In genomic region chr14:47188475-47188847, GRCm38 (mm10) we compare ENCODE assay signal across 8 mouse cellular contexts. TPM values are rescaled to one million over a fixed set of nuclear protein-coding genes. Genes with fewer than 3 reads are reported as not detected.
A peak's percentile ranks its signal among the peaks of the same experiment; 100 is the strongest.
DNase-seq lines count a peak whose midpoint lies in the region; ATAC-seq and TF ChIP-seq lines count a peak whose summit lies in the region.

No protein-coding gene starts in this region.

- H3K4me3 ChIP-seq in heart, embryonic 12.5 days = peak overlapping the region; percentile 60
- H3K4me3 ChIP-seq in G1E (ENCODE audit: low read depth, low read length) = peak overlapping the region; percentile 75
- peak overlapping the region; percentile 76 for H3K4me3 ChIP-seq in heart, postnatal 0 days (ENCODE audit: low read depth, low read length)

- 3% methylated on average over 16 of the region's 16 CpGs for WGBS in heart, embryonic 12.5 days
- under 1% methylated on average over 16 of the region's 16 CpGs for WGBS in heart, postnatal 0 days

- no peak for TF ChIP-seq CTCF in G1E (IDR thresholded peaks at IDR 0.05; ENCODE audit: low read depth, low read length)
- TF ChIP-seq CTCF in heart, postnatal 0 days (IDR thresholded peaks at IDR 0.05; ENCODE audit: low read depth) = no peak

- H3K27ac ChIP-seq in heart, embryonic 12.5 days (ENCODE audit: poor library complexity, severe bottlenecking) = no peak overlapping the region
- peak overlapping the region; percentile 81 for H3K27ac ChIP-seq in heart, postnatal 0 days (ENCODE audit: low read depth)

- peak overlapping the region; percentile 72 for H3K9ac ChIP-seq in heart, embryonic 12.5 days
- peak overlapping the region; percentile 69 for H3K9ac ChIP-seq in heart, postnatal 0 days (replicated peaks; ENCODE audit: low read depth, low read length)

- peak overlapping the region; percentile 96 for H3K4me2 ChIP-seq in heart, embryonic 12.5 days
- peak overlapping the region; percentile 93 for H3K4me2 ChIP-seq in heart, postnatal 0 days (ENCODE audit: low read depth, low read length)

- 0 out of 2 replicates have a peak, but pooled peaks have one; percentile 7 for ATAC-seq in heart, embryonic 12.5 days (ENCODE audit: insufficient number of reproducible peaks, low FRiP score)
- no peak for ATAC-seq in G1E (ENCODE audit: extremely low read depth, insufficient number of reproducible peaks, low FRiP score, poor library complexity, severe bottlenecking)
- no peak for ATAC-seq in heart, postnatal 0 days (ENCODE audit: insufficient read depth, low read depth)
- peak; percentile 12 for ATAC-seq in megakaryocyte-erythroid progenitor cell, adult 5-6 weeks (replicated peaks; ENCODE audit: low FRiP score, low TSS enrichment, poor library complexity, severe bottlenecking)

- H3K36me3 ChIP-seq in heart, embryonic 12.5 days = no peaks in the 10 kb centered on the region
- H3K36me3 ChIP-seq in G1E (replicated peaks) = no peaks in the 10 kb centered on the region
- no peaks in the 10 kb centered on the region for H3K36me3 ChIP-seq in heart, postnatal 0 days (replicated peaks; ENCODE audit: control insufficient read depth, insufficient read depth, low read length)

- intact Hi-C loops in heart, postnatal 14 days (cut with DNase I) = loop anchor here (5.0 kb wide), 3 partner anchors 96 to 306 kb away; partner anchors contain the start of gene Samd4

- no peaks in the 10 kb centered on the region for H3K27me3 ChIP-seq in heart, embryonic 12.5 days (replicated peaks)
- peaks cover 24% of the 10 kb centered on the region for H3K27me3 ChIP-seq in G1E (ENCODE audit: insufficient read depth, low read length)
- no peaks in the 10 kb centered on the region for H3K27me3 ChIP-seq in heart, postnatal 0 days (ENCODE audit: control insufficient read depth, insufficient read depth, low read length)

- TF ChIP-seq EP300 in heart, postnatal 0 days (IDR thresholded peaks at IDR 0.05; ENCODE audit: low read depth) = no peak

- peaks cover 7% of the 10 kb centered on the region for H3K4me1 ChIP-seq in heart, embryonic 12.5 days (replicated peaks)
- H3K4me1 ChIP-seq in G1E (ENCODE audit: insufficient read depth, low read depth, low read length) = peaks cover 13% of the 10 kb centered on the region
- H3K4me1 ChIP-seq in heart, postnatal 0 days (ENCODE audit: control insufficient read depth, insufficient read depth) = peaks cover 12% of the 10 kb centered on the region; the same call in 1 of the 2 replicates

- no peaks in the 10 kb centered on the region for H3K9me3 ChIP-seq in heart, embryonic 12.5 days (replicated peaks)
- no peaks in the 10 kb centered on the region for H3K9me3 ChIP-seq in G1E (replicated peaks)
- H3K9me3 ChIP-seq in heart, postnatal 0 days (replicated peaks; ENCODE audit: control insufficient read depth, low read length) = no peaks in the 10 kb centered on the region

- DNase-seq in heart, postnatal 14 days = no peak
- DNase-seq in G1E (ENCODE audit: low spot score) = no peak
- DNase-seq in heart, postnatal 0 days (ENCODE audit: low spot score) = no peak
- no peak for DNase-seq in layer of hippocampus, postnatal 10 days (ENCODE audit: low spot score in 2 of 2)
- DNase-seq in layer of hippocampus, adult 9-11 months = no peak
- DNase-seq in right cerebral cortex, postnatal 10 days (ENCODE audit: low spot score in 2 of 2) = no peak

RNA-seq across cellular contexts. Expression of gene Gch1, which starts 0.8 kb away (rescaled TPM):
- 6.8 TPM in 2 replicates for polyA plus RNA-seq in heart, embryonic 12.5 days (2016; fragmentation: Nextera tagmentation; extraction: Ambion mirVana)
- total RNA-seq in heart, postnatal 14 days (2021) = 1 to 10 TPM; 8.0 to 8.1 TPM
- 1.6 and 17.3 TPM in 2 replicates for total RNA-seq in G1E (2014; fragmentation: Nextera tagmentation)
- 0.87 and 1.3 TPM in 2 replicates for total RNA-seq in G1E (2017)
- polyA plus RNA-seq in G1E (2012) = 0.27 and 0.43 TPM in 2 replicates
- total RNA-seq in heart, postnatal 0 days (2014; rRNA removed; ENCODE audit: low replicate concordance) = 7.4 and 10.2 TPM in 2 replicates
- 4.3 and 5.6 TPM in 2 replicates for polyA plus RNA-seq in heart, postnatal 0 days (2015; fragmentation: Nextera tagmentation; extraction: Ambion mirVana)
- total RNA-seq in megakaryocyte-erythroid progenitor cell, adult 5-6 weeks (2014; fragmentation: Nextera tagmentation) = 1.9 and 4.1 TPM in 2 replicates
- total RNA-seq in megakaryocyte-erythroid progenitor cell, adult 5-6 weeks (2017) = 2.6 and 3.5 TPM in 2 replicates
- total RNA-seq in layer of hippocampus, postnatal 10 days (2021) = 1 to 10 TPM in 1 of 2 experiments, under 1 TPM in 1; 0.80 to 1.0 TPM

Comparison
In these comparisons a context has a peak if more than half of its experiments do, and no peak if none do; other contexts are left out.
1. ATAC-seq: peak in heart, embryonic 12.5 days (single experiment) and megakaryocyte-erythroid progenitor cell, adult 5-6 weeks (single experiment); none in G1E (single experiment) and heart, postnatal 0 days (single experiment).
2. Peak in every context shown above with its lines, with median percentiles within 50 percentile points of each other: H3K4me3 ChIP-seq.